Mouse (Mus musculus): ENCODE measurements around the gene Adamts12. TPM values are rescaled to one million over a fixed set of nuclear protein-coding genes. Genes with fewer than 3 reads are reported as not detected.

Gene Adamts12
- polyA plus RNA-seq, 1 experiment from 2014 or later: 2.2 TPM

DNA sequence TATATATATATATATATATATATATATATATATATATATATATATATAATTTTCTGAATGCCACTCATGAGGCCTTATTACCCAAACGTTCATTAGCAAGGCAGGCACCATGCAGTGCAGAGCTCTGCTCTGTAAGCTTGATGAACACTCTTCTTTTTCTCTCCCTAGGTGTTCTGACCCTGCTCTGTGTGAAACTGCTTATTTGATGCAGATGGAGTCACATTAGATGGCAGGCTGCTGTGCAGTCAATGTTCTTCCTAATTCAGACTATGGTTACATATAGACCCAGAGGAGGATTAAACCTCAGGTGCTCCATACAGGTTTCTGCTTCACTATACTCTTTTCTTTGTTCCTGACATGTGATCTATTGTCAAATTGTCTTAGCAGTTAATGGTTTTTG is 57.1 kb downstream of the Adamts12 start:
- no peak overlapping the region for H3K27ac ChIP-seq (ENCODE audit: low read depth, low read length)
- no peaks in the 10 kb centered on the region for H3K4me1 ChIP-seq (ENCODE audit: control insufficient read depth, insufficient read depth, low read length)
- H3K36me3 ChIP-seq (ENCODE audit: control insufficient read depth, insufficient read depth, low read length): no peaks in the 10 kb centered on the region
- H3K9ac ChIP-seq (replicated peaks; ENCODE audit: low read depth, low read length): no peak overlapping the region
- ATAC-seq (ENCODE audit: low read depth): peak; percentile 61; the same call in 1 of the 2 replicates
- no peak overlapping the region for H3K4me3 ChIP-seq (ENCODE audit: low read depth, low read length)
- WGBS: 52% methylated on average over 1 of the region's 1 CpGs
- H3K27me3 ChIP-seq (ENCODE audit: control insufficient read depth, insufficient read depth, low read length): no peaks in the 10 kb centered on the region
- no peaks in the 10 kb centered on the region for H3K9me3 ChIP-seq (ENCODE audit: control insufficient read depth, low read length)
- no peak overlapping the region for H3K4me2 ChIP-seq (ENCODE audit: low read depth, low read length)

DNA sequence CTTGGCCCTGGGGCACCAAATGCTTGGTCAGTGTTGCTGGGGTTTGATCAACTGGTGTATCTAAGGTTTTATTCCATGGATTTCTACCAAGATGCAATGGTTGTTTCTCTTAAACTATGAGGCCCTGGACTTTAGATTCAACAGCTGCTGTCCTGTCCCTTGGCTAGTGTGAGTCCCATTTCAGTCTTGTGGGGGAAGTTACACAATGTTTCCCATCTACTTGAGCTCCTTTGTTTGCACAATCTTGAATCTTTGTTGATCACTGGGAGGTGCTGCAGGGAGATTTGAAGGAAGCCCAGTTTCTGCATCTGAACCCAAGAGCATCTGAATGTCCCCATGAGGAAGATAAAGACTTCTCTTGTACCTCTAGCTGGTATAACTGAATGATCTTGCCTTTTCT is 60.8 kb downstream of the Adamts12 start:
- Histone ChIP-seq H3K9me3 (ENCODE audit: control insufficient read depth, low read length) (no peaks in the 10 kb centered on the region), H3K27ac (ENCODE audit: low read depth, low read length) (no peak overlapping the region), H3K9ac (replicated peaks; ENCODE audit: low read depth, low read length) (no peak overlapping the region), H3K27me3 (ENCODE audit: control insufficient read depth, insufficient read depth, low read length) (no peaks in the 10 kb centered on the region), H3K4me3 (ENCODE audit: low read depth, low read length) (no peak overlapping the region), H3K4me2 (ENCODE audit: low read depth, low read length) (no peak overlapping the region), H3K36me3 (ENCODE audit: control insufficient read depth, insufficient read depth, low read length) (no peaks in the 10 kb centered on the region), H3K4me1 (ENCODE audit: control insufficient read depth, insufficient read depth, low read length) (no peaks in the 10 kb centered on the region)
- no peak for ATAC-seq (ENCODE audit: low read depth)

DNA sequence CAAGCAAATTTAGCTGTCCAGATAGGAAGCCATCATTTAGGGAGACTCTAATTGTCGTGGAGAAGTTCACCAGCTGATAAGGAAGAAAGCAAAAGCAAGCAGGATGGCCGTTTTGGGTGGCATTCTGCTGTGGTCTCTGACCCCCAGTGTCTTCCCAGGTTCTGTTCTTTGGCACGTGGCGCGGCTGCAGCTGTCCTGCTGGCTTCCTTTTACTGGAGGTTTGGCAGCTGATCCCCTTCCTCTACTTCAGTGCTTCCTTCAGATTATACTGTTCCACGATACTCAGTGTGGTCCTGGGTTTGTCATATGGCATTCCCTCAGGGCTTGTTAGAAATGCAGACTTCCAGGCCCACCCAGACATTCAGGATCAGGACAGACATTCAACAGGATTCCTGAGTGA is 63.9 kb downstream of the Adamts12 start:
- ATAC-seq (ENCODE audit: low read depth): no peak
- Histone ChIP-seq H3K36me3 (ENCODE audit: control insufficient read depth, insufficient read depth, low read length) (no peaks in the 10 kb centered on the region), H3K27ac (ENCODE audit: low read depth, low read length) (no peak overlapping the region), H3K27me3 (ENCODE audit: control insufficient read depth, insufficient read depth, low read length) (no peaks in the 10 kb centered on the region), H3K9ac (replicated peaks; ENCODE audit: low read depth, low read length) (no peak overlapping the region), H3K9me3 (ENCODE audit: control insufficient read depth, low read length) (no peaks in the 10 kb centered on the region), H3K4me1 (ENCODE audit: control insufficient read depth, insufficient read depth, low read length) (no peaks in the 10 kb centered on the region), H3K4me3 (ENCODE audit: low read depth, low read length) (no peak overlapping the region), H3K4me2 (ENCODE audit: low read depth, low read length) (no peak overlapping the region)
- 78% methylated on average over 6 of the region's 6 CpGs for WGBS

DNA sequence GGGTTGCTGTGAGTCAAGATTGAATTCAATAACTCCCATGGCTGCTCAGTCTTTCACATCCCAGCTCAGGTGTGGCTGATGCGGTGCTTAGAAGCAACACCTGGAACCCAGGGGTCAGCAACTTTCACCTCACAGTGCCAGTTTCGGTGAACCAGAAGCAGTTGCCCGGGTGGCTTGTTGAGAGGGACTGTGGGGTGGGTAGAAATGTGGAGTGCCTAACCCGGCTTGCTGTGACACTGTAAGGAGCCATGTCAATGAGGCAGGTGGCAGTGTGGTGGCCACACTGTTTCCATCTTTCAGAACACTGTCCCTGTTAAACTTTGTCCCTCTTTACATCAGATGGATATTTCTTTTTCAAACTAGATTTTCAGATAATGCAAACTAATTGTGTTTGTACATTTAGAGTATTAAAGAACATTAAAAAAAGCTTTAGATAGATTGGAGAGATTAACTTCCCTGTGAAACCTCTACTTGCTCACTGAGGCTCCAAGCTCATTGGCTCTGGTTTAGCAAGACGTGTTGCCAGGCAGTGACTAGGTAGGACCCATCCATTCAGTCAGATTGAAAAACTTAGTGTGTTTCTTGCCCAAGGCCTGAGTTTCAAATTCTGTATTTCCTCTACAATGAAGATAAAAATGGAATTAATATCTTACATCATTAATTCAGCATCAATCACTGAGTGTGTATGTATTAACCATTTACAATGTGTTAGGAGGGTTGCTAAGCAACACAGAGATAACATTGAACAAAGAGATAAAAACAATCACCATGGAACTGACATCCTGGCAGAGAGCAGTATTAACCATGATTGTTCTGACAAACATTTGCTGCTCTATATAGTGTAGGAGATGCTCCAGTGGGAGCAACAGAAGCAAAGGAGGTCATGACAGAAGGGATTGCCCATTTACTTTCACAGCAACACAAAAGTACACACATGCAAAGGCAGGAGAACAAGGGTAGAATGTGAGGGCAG is 68.3 kb downstream of the Adamts12 start:
- no peaks in the 10 kb centered on the region for H3K4me1 ChIP-seq (ENCODE audit: control insufficient read depth, insufficient read depth, low read length)
- no peak overlapping the region for H3K4me3 ChIP-seq (ENCODE audit: low read depth, low read length)
- H3K9ac ChIP-seq (replicated peaks; ENCODE audit: low read depth, low read length): no peak overlapping the region
- 87% methylated on average over 5 of the region's 5 CpGs for WGBS
- no peaks in the 10 kb centered on the region for H3K9me3 ChIP-seq (ENCODE audit: control insufficient read depth, low read length)
- no peaks in the 10 kb centered on the region for H3K27me3 ChIP-seq (ENCODE audit: control insufficient read depth, insufficient read depth, low read length)
- H3K4me2 ChIP-seq (ENCODE audit: low read depth, low read length): no peak overlapping the region
- ATAC-seq (ENCODE audit: low read depth): no peak
- no peak overlapping the region for H3K27ac ChIP-seq (ENCODE audit: low read depth, low read length)
- no peaks in the 10 kb centered on the region for H3K36me3 ChIP-seq (ENCODE audit: control insufficient read depth, insufficient read depth, low read length)

DNA sequence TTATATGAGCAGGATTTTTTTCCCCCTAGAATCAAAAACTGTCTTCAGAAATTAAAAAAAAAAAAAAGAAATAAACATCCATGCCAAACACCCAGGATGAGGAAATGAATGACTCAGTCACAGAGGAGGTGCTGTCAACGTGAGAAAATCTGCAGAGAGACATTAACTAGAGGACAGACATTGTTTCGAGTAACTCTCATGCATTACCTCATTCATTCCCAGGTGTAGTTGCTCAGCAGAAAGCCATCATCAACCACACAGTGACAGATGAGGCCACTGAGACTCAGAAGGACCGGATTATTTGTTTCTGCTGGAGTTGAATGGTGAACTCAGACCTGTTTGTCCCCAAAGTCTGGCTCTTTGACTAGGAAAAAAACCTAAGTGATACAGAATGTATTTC is 81.0 kb downstream of the Adamts12 start:
- no peaks in the 10 kb centered on the region for H3K4me1 ChIP-seq (ENCODE audit: control insufficient read depth, insufficient read depth, low read length)
- no peak for ATAC-seq (ENCODE audit: low read depth)

DNA sequence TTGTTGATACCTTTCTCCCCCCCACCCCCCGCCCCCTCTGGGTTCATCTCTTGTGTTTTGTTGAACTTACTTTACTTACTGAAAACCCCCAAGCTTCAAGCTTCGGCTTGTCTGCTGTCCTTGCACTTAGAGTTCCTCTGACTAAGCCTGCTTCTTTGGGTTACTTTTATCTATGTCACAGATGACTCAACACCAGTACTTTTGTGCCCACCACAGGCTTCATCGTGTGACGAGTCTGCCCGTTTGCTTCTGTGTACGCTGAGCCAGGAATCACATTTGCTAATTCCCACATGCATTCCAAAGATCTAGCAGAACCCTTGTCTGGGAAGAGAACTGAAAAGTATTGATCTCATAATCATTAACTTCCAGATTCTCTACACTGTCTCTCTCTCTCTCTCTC is 94.8 kb downstream of the Adamts12 start:
- no peak for ATAC-seq (ENCODE audit: low read depth)
- H3K4me2 ChIP-seq (ENCODE audit: low read depth, low read length): no peak overlapping the region
- no peak overlapping the region for H3K4me3 ChIP-seq (ENCODE audit: low read depth, low read length)
- no peak overlapping the region for H3K27ac ChIP-seq (ENCODE audit: low read depth, low read length)
- H3K9ac ChIP-seq (replicated peaks; ENCODE audit: low read depth, low read length): no peak overlapping the region
- WGBS: 78% methylated on average over 6 of the region's 6 CpGs
- no peaks in the 10 kb centered on the region for H3K9me3 ChIP-seq (ENCODE audit: control insufficient read depth, low read length)
- no peaks in the 10 kb centered on the region for H3K36me3 ChIP-seq (ENCODE audit: control insufficient read depth, insufficient read depth, low read length)
- peaks cover 4% of the 10 kb centered on the region; the same call in 1 of the 2 replicates for H3K4me1 ChIP-seq (ENCODE audit: control insufficient read depth, insufficient read depth, low read length)
- H3K27me3 ChIP-seq (ENCODE audit: control insufficient read depth, insufficient read depth, low read length): no peaks in the 10 kb centered on the region

More for the DNA sequence above, 81.0 kb downstream of the Adamts12 start:
- 73% methylated on average over 3 of the region's 3 CpGs for WGBS
- no peaks in the 10 kb centered on the region for H3K9me3 ChIP-seq (ENCODE audit: control insufficient read depth, low read length)
- no peaks in the 10 kb centered on the region for H3K36me3 ChIP-seq (ENCODE audit: control insufficient read depth, insufficient read depth, low read length)
- H3K27me3 ChIP-seq (ENCODE audit: control insufficient read depth, insufficient read depth, low read length): no peaks in the 10 kb centered on the region
- H3K9ac ChIP-seq (replicated peaks; ENCODE audit: low read depth, low read length): no peak overlapping the region
- no peak overlapping the region for H3K4me2 ChIP-seq (ENCODE audit: low read depth, low read length)
- no peak overlapping the region for H3K4me3 ChIP-seq (ENCODE audit: low read depth, low read length)
- H3K27ac ChIP-seq (ENCODE audit: low read depth, low read length): no peak overlapping the region

DNA sequence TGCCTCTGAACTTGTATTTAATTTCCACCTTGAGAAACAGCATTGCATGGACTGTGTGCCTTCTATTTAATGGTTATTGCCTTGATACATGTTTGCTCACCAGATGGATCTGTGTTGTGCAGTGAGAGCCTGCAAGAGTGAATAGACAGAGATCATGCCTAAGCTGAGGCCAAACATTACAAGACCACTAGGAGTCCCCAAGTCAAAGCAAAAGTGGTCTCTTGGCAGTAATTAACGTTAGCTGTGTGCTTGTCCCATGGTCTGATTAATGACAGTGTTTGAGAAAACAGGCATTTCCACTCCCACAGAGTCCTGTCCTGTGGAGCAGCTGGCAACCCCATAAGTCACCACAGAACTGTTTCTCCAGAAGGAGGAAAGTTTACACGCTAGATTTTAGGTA is 96.2 kb downstream of the Adamts12 start:
- Histone ChIP-seq H3K27ac (ENCODE audit: low read depth, low read length) (no peak overlapping the region), H3K4me3 (ENCODE audit: low read depth, low read length) (no peak overlapping the region), H3K27me3 (ENCODE audit: control insufficient read depth, insufficient read depth, low read length) (no peaks in the 10 kb centered on the region), H3K4me1 (ENCODE audit: control insufficient read depth, insufficient read depth, low read length) (peaks cover 4% of the 10 kb centered on the region; the same call in 1 of the 2 replicates), H3K9ac (replicated peaks; ENCODE audit: low read depth, low read length) (no peak overlapping the region), H3K36me3 (ENCODE audit: control insufficient read depth, insufficient read depth, low read length) (no peaks in the 10 kb centered on the region), H3K4me2 (ENCODE audit: low read depth, low read length) (no peak overlapping the region), H3K9me3 (ENCODE audit: control insufficient read depth, low read length) (no peaks in the 10 kb centered on the region)
- peak; percentile 79 for ATAC-seq (ENCODE audit: low read depth)
- 17% methylated on average over 2 of the region's 2 CpGs for WGBS

DNA sequence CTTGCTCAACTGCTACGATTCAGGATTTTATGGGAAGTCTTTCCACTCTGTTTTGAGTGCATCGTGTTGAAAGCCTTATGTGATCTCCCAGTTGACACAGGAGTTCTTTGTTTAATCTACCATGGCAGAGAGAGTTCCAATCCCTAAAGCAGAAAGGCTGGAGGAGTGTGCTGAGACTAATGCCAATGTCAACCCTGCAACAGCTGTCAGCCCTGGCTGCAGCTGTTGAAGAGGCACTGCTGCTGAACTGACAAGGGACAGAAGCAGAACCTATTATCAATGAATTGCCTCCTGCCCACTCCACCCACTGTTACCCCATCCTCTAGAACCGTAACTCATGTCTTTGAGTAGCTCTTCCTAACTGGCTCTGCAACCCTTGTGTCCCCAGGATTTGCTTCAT is 101.3 kb downstream of the Adamts12 start:
- 52% methylated on average over 3 of the region's 3 CpGs for WGBS
- no peak; the same call in 1 of the 2 replicates for ATAC-seq (ENCODE audit: low read depth)
- no peak overlapping the region for H3K4me3 ChIP-seq (ENCODE audit: low read depth, low read length)

DNA sequence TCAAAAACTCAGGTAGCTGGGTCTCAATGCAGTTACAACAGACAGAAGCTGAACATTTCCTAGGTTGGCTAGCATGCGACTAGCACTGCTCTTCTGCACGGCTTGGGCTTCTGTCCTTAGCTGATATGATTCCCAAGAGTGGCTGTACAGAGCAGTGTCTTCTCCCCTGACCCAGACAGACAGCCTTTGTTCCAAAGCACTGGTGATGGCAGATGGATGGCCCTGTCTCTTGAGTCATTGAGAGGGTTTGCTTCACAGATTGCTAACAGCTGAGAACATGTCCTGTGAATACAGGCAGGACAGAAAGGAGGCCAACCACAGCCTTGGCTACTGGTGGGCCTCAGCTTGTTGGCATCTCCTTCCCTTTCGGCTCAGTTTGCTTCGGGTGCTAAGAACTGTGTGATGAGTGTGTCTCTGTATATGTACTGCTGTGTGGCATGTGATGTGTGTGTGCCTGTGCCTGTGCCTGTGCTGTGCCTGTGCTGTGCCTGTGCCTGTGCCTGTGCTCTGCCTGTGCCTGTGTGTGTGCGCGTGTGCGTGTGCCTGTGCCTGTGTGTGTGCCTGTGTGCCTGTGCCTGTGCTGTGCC is 109.4 kb downstream of the Adamts12 start:
- Histone ChIP-seq H3K4me1 (ENCODE audit: control insufficient read depth, insufficient read depth, low read length) (no peaks in the 10 kb centered on the region), H3K4me3 (ENCODE audit: low read depth, low read length) (no peak overlapping the region), H3K27me3 (ENCODE audit: control insufficient read depth, insufficient read depth, low read length) (no peaks in the 10 kb centered on the region), H3K27ac (ENCODE audit: low read depth, low read length) (no peak overlapping the region), H3K36me3 (ENCODE audit: control insufficient read depth, insufficient read depth, low read length) (no peaks in the 10 kb centered on the region), H3K4me2 (ENCODE audit: low read depth, low read length) (no peak overlapping the region), H3K9me3 (ENCODE audit: control insufficient read depth, low read length) (no peaks in the 10 kb centered on the region), H3K9ac (replicated peaks; ENCODE audit: low read depth, low read length) (no peak overlapping the region)
- no peak for ATAC-seq (ENCODE audit: low read depth)
- 84% methylated on average over 7 of the region's 7 CpGs for WGBS

More for the DNA sequence above, 101.3 kb downstream of the Adamts12 start:
- no peaks in the 10 kb centered on the region for H3K9me3 ChIP-seq (ENCODE audit: control insufficient read depth, low read length)
- H3K27me3 ChIP-seq (ENCODE audit: control insufficient read depth, insufficient read depth, low read length): no peaks in the 10 kb centered on the region
- H3K4me1 ChIP-seq (ENCODE audit: control insufficient read depth, insufficient read depth, low read length): no peaks in the 10 kb centered on the region
- no peak overlapping the region for H3K27ac ChIP-seq (ENCODE audit: low read depth, low read length)
- H3K36me3 ChIP-seq (ENCODE audit: control insufficient read depth, insufficient read depth, low read length): no peaks in the 10 kb centered on the region
- H3K9ac ChIP-seq (replicated peaks; ENCODE audit: low read depth, low read length): no peak overlapping the region
- no peak overlapping the region for H3K4me2 ChIP-seq (ENCODE audit: low read depth, low read length)

Measured in neural tube, embryonic 14.5 days (tissue).